In the genomic region with DNA sequence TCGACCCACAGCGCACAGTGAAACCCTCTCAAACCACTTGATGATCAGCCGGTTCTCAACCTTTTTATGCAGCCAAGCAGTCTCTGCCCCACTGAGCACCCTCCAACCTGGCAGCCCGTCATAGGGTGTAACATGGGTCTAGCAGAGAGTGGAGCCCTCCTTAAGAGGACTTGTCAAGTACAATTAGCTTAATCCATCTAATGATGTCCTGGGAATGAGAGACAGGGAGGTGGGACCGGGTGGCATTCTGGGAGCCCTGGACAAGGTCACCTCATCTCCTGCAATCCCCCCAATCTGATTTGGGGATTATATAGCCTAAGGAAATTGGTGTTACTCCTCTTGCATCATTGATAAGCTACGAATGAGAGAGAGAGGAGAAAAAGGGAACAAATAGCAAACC, we compare ENCODE assay signal across 18 mouse cellular contexts.
"Had no signal": no experiment of that assay in that cellular context is flagged by ENCODE, and none has a peak within 500 bp of the region (broad histone marks: within the 10 kb centered on the region; RNA-seq: fewer than 3 reads in every experiment).

No protein-coding gene starts in this region.

- H3K27ac ChIP-seq: liver, embryonic 15.5 days; lung, embryonic 15.5 days; macrophage; midbrain, embryonic 12.5 days; midbrain, embryonic 15.5 days; neural tube, embryonic 12.5 days; stomach, embryonic 15.5 days; stomach, postnatal 0 days had no signal

- H3K4me1 ChIP-seq: liver, embryonic 15.5 days had no signal

- H3K4me2 ChIP-seq: liver, embryonic 15.5 days; lung, embryonic 15.5 days; midbrain, embryonic 15.5 days; neural tube, embryonic 12.5 days; stomach, embryonic 15.5 days had no signal

- H3K4me3 ChIP-seq: liver, embryonic 15.5 days; lung, embryonic 15.5 days; megakaryocyte, embryonic 14.5 days; midbrain, embryonic 12.5 days; midbrain, embryonic 15.5 days; neural tube, embryonic 12.5 days; stomach, embryonic 15.5 days had no signal

- H3K36me3 ChIP-seq: liver, embryonic 15.5 days; lung, embryonic 15.5 days; midbrain, embryonic 12.5 days; midbrain, embryonic 15.5 days; neural tube, embryonic 12.5 days; stomach, embryonic 15.5 days had no signal

- H3K9me3 ChIP-seq: liver, embryonic 15.5 days; lung, embryonic 15.5 days; megakaryocyte, embryonic 14.5 days; midbrain, embryonic 12.5 days; midbrain, embryonic 15.5 days; neural tube, embryonic 12.5 days; stomach, embryonic 15.5 days had no signal

- ATAC-seq: liver, postnatal 0 days; lung, postnatal 0 days; midbrain, embryonic 15.5 days had no signal

- DNase-seq: liver, postnatal 0 days; lung, adult 2 months; lung, postnatal 14 days; lung, postnatal 36 days; right cerebral cortex, postnatal 14 days; thymus, adult 2 months; thymus, postnatal 25 days; thymus, postnatal 4 days had no signal

- H3K9ac ChIP-seq: liver, embryonic 15.5 days; liver, postnatal 0 days; lung, embryonic 15.5 days; midbrain, embryonic 12.5 days; midbrain, embryonic 15.5 days; neural tube, embryonic 12.5 days; stomach, embryonic 15.5 days had no signal
